Mouse (Mus musculus): ENCODE measurements around the gene Creb3l2. TPM values are rescaled to one million over a fixed set of nuclear protein-coding genes. Genes with fewer than 3 reads are reported as not detected.
"Not testable (repeated sequence)": the region's sequence is repeated elsewhere in the genome, so short reads cannot be mapped to it uniquely, and the experiment has no call there.

Gene Creb3l2
- polyA plus RNA-seq, 1 experiment = 30.5 TPM

GRCm38 (mm10) chr6:37382761-37383160, 59.2 kb downstream of the Creb3l2 start:
- no peaks in the 10 kb centered on the region; the same call in 1 of the 2 replicates for H3K4me1 ChIP-seq (ENCODE audit: control insufficient read depth, insufficient read depth, insufficient read length, low read length)
- TF ChIP-seq CTCF (IDR thresholded peaks at IDR 0.05; ENCODE audit: extremely low read depth, insufficient read length, insufficient replicate concordance, low read depth, low read length) (no peak), POLR2A (IDR thresholded peaks at IDR 0.05; ENCODE audit: low read depth, low read length) (no peak)
- 90% methylated on average over 6 of the region's 6 CpGs for WGBS
- no peaks in the 10 kb centered on the region for H3K27me3 ChIP-seq (ENCODE audit: control insufficient read depth, insufficient read depth, low read length)
- H3K27ac ChIP-seq (ENCODE audit: insufficient read depth, low read depth, low read length) = no peak overlapping the region
- H3K4me3 ChIP-seq (ENCODE audit: low read depth, low read length) = no peak overlapping the region
- peaks cover 14% of the 10 kb centered on the region for H3K36me3 ChIP-seq (ENCODE audit: control insufficient read depth, insufficient read depth, low read length)

DNA sequence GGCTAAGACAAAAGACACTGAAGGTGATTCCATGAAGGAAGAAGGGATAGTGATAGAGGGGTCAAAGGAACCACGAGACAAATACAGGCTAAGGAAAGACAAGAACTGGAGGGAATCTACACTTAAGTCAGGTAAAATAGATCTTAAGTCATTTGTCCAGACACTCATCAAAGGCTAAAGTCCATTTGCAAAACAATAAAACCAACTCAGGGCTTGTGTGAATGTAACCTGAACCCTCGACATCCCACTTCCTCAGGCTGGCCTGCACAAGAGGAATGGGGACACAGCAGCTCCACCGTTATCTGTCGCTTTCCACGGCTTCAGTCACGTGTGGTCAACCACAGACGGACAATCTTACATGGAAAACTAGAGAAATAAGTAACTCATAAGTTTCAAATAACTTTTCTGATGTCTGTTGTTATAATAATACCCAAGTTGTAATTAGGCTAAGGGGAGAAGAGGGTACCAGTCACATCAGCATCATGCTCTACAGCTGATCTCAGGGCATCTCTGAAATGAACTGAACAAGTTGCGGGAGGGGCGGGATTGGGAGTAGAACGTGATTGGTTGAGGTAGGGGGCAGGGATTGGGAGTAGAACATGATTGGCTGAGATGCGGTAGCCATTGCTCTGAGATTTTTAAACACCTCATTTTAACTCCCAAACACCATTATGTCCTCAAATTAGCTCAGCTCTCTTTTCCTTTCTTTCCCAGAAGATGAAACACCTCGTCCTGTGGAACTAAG, 63.9 kb downstream of the Creb3l2 start:
- Histone ChIP-seq H3K27me3 (ENCODE audit: control insufficient read depth, insufficient read depth, low read length) (no peaks in the 10 kb centered on the region), H3K36me3 (ENCODE audit: control insufficient read depth, insufficient read depth, low read length) (peaks cover 15% of the 10 kb centered on the region), H3K4me3 (ENCODE audit: low read depth, low read length) (no peak overlapping the region), H3K27ac (ENCODE audit: insufficient read depth, low read depth, low read length) (no peak overlapping the region), H3K4me1 (ENCODE audit: control insufficient read depth, insufficient read depth, insufficient read length, low read length) (no peaks in the 10 kb centered on the region; the same call in 1 of the 2 replicates)
- TF ChIP-seq POLR2A (IDR thresholded peaks at IDR 0.05; ENCODE audit: low read depth, low read length) (no peak), CTCF (IDR thresholded peaks at IDR 0.05; ENCODE audit: extremely low read depth, insufficient read length, insufficient replicate concordance, low read depth, low read length) (no peak)
- WGBS = 84% methylated on average over 12 of the region's 12 CpGs

- not testable (repeated sequence) for H3K27ac ChIP-seq (ENCODE audit: insufficient read depth, low read depth, low read length); H3K27me3 ChIP-seq (ENCODE audit: control insufficient read depth, insufficient read depth, low read length); H3K4me3 ChIP-seq (ENCODE audit: low read depth, low read length); H3K4me1 ChIP-seq (ENCODE audit: control insufficient read depth, insufficient read depth, insufficient read length, low read length)
- peaks cover 15% of the 10 kb centered on the region for H3K36me3 ChIP-seq (ENCODE audit: control insufficient read depth, insufficient read depth, low read length)
- 86% methylated on average over 3 of the region's 3 CpGs for WGBS
Measured at GRCm38 (mm10) chr6:37377387-37377786, 64.6 kb downstream of the Creb3l2 start.

DNA sequence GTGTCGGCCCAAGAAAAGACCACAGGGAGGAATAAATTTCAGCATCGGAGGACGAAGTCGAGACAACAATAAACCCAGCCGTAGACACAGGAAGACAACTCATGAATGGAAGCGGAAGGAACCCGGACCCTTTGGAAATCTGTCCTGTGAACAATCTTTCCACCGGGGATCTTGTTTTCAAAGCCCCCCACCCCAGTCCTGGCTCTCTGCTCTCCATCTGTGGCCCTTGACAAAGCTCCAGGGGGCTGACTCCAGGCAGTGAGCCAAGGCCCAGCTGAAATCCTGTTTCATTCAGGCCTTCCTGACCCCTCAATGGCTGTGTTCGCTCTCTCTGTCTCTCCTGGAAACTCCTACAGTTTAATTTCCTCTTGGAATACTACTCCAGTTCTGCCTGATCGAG, 66.5 kb downstream of the Creb3l2 start:
- Histone ChIP-seq H3K27ac (ENCODE audit: insufficient read depth, low read depth, low read length) (no peak overlapping the region), H3K4me1 (ENCODE audit: control insufficient read depth, insufficient read depth, insufficient read length, low read length) (no peaks in the 10 kb centered on the region; the same call in 1 of the 2 replicates), H3K4me3 (ENCODE audit: low read depth, low read length) (no peak overlapping the region), H3K27me3 (ENCODE audit: control insufficient read depth, insufficient read depth, low read length) (no peaks in the 10 kb centered on the region), H3K36me3 (ENCODE audit: control insufficient read depth, insufficient read depth, low read length) (peaks cover 15% of the 10 kb centered on the region)
- TF ChIP-seq POLR2A (IDR thresholded peaks at IDR 0.05; ENCODE audit: low read depth, low read length) (no peak), CTCF (IDR thresholded peaks at IDR 0.05; ENCODE audit: extremely low read depth, insufficient read length, insufficient replicate concordance, low read depth, low read length) (no peak)
- WGBS = 81% methylated on average over 10 of the region's 10 CpGs

- 82% methylated on average over 7 of the region's 7 CpGs for WGBS
- Histone ChIP-seq H3K4me3 (ENCODE audit: low read depth, low read length) (no peak overlapping the region), H3K27ac (ENCODE audit: insufficient read depth, low read depth, low read length) (no peak overlapping the region), H3K4me1 (ENCODE audit: control insufficient read depth, insufficient read depth, insufficient read length, low read length) (no peaks in the 10 kb centered on the region), H3K27me3 (ENCODE audit: control insufficient read depth, insufficient read depth, low read length) (no peaks in the 10 kb centered on the region), H3K36me3 (ENCODE audit: control insufficient read depth, insufficient read depth, low read length) (peaks cover 1% of the 10 kb centered on the region; the same call in 1 of the 2 replicates)
- TF ChIP-seq CTCF (IDR thresholded peaks at IDR 0.05; ENCODE audit: extremely low read depth, insufficient read length, insufficient replicate concordance, low read depth, low read length) (peak; percentile 54; the same call in 1 of the 2 replicates), POLR2A (IDR thresholded peaks at IDR 0.05; ENCODE audit: low read depth, low read length) (no peak)
Measured at GRCm38 (mm10) chr6:37371341-37371740, 70.6 kb downstream of the Creb3l2 start.

DNA sequence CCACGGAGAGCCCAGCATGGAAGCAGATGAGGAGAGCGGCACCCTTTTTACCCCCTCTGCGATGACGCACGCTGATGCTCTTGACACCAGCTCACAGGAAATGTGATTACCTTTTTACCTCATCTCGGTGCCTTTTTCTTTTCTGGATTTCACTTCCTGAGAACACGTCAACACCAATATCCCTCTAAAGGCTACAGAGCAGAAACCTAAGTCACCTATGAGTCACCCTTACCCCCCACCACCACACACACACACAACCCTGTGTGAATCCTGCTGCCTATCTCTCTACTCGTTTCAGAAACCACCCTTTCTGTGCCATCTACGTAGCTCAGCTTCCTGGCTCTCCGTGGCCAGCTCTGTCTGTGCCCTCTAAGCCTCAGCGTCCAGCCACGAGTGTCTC, 71.4 kb downstream of the Creb3l2 start:
- H3K27ac ChIP-seq (ENCODE audit: insufficient read depth, low read depth, low read length) = no peak overlapping the region
- no peaks in the 10 kb centered on the region for H3K4me1 ChIP-seq (ENCODE audit: control insufficient read depth, insufficient read depth, insufficient read length, low read length)
- TF ChIP-seq POLR2A (IDR thresholded peaks at IDR 0.05; ENCODE audit: low read depth, low read length) = no peak
- no peak for TF ChIP-seq CTCF (IDR thresholded peaks at IDR 0.05; ENCODE audit: extremely low read depth, insufficient read length, insufficient replicate concordance, low read depth, low read length)
- H3K36me3 ChIP-seq (ENCODE audit: control insufficient read depth, insufficient read depth, low read length) = peaks cover 1% of the 10 kb centered on the region; the same call in 1 of the 2 replicates
- H3K4me3 ChIP-seq (ENCODE audit: low read depth, low read length) = no peak overlapping the region
- 86% methylated on average over 12 of the region's 12 CpGs for WGBS
- H3K27me3 ChIP-seq (ENCODE audit: control insufficient read depth, insufficient read depth, low read length) = no peaks in the 10 kb centered on the region

GRCm38 (mm10) chr6:37369750-37370149, 72.2 kb downstream of the Creb3l2 start:
- Histone ChIP-seq H3K4me1 (ENCODE audit: control insufficient read depth, insufficient read depth, insufficient read length, low read length) (no peaks in the 10 kb centered on the region), H3K27ac (ENCODE audit: insufficient read depth, low read depth, low read length) (no peak overlapping the region), H3K4me3 (ENCODE audit: low read depth, low read length) (no peak overlapping the region), H3K27me3 (ENCODE audit: control insufficient read depth, insufficient read depth, low read length) (no peaks in the 10 kb centered on the region), H3K36me3 (ENCODE audit: control insufficient read depth, insufficient read depth, low read length) (no peaks in the 10 kb centered on the region)
- 77% methylated on average over 6 of the region's 6 CpGs for WGBS
- TF ChIP-seq POLR2A (IDR thresholded peaks at IDR 0.05; ENCODE audit: low read depth, low read length) (no peak), CTCF (IDR thresholded peaks at IDR 0.05; ENCODE audit: extremely low read depth, insufficient read length, insufficient replicate concordance, low read depth, low read length) (no peak)
